8 mouse cellular contexts compared by ENCODE assay signal in the genomic region with DNA sequence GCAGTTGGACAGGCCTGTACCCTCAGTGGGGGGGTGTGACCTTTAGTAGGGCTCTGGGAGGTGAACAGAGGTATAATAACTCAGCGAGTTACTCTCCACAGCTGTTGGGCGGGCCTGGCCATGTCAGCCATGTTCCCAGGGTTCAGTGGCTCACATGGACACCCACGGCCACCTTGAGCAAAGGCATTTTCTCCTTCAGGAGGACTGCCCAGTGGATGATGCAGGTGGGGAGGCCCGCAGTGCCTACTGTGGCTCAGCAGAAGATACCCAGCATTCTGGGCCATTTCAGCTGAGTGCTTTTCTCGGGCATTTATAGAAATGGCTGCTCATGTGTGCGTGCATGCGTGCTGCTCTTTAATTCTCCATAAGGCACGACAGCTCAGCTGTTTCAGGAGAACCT. TPM values are rescaled to one million over a fixed set of nuclear protein-coding genes. Genes with fewer than 3 reads are reported as not detected.
DNase-seq lines count a peak whose midpoint lies in the region; ATAC-seq and TF ChIP-seq lines count a peak whose summit lies in the region.

No protein-coding gene starts in this region.

- no peak for ATAC-seq in hindbrain, embryonic 13.5 days (ENCODE audit: low FRiP score)
- no peak for ATAC-seq in hindbrain, embryonic 12.5 days (ENCODE audit: low FRiP score)
- no peak for ATAC-seq in kidney, embryonic 16.5 days (ENCODE audit: low FRiP score, low TSS enrichment)

- H3K9ac ChIP-seq in hindbrain, embryonic 13.5 days, result no peak overlapping the region
- H3K9ac ChIP-seq in hindbrain, embryonic 12.5 days, result no peak overlapping the region
- H3K9ac ChIP-seq in kidney, embryonic 16.5 days (replicated peaks; ENCODE audit: low read length), result no peak overlapping the region

- TF ChIP-seq POLR2A in bone marrow macrophage, adult 2 months (IDR thresholded peaks at IDR 0.05; ENCODE audit: borderline replicate concordance, low read depth, low read length), result no peak

- H3K27me3 ChIP-seq in hindbrain, embryonic 13.5 days, result peaks cover 44% of the 10 kb centered on the region
- peaks cover 39% of the 10 kb centered on the region for H3K27me3 ChIP-seq in hindbrain, embryonic 12.5 days
- no peaks in the 10 kb centered on the region for H3K27me3 ChIP-seq in kidney, embryonic 16.5 days (ENCODE audit: insufficient read depth, low read length)

- no peak overlapping the region for H3K4me3 ChIP-seq in hindbrain, embryonic 13.5 days
- H3K4me3 ChIP-seq in hindbrain, embryonic 12.5 days, result no peak overlapping the region
- H3K4me3 ChIP-seq in bone marrow macrophage, adult 2 months (ENCODE audit: insufficient read depth, low read length), result peak overlapping the region; percentile 85
- no peak overlapping the region for H3K4me3 ChIP-seq in kidney, embryonic 16.5 days (ENCODE audit: low read length)

- H3K4me2 ChIP-seq in hindbrain, embryonic 13.5 days, result peak overlapping the region; percentile 98
- no peak overlapping the region for H3K4me2 ChIP-seq in hindbrain, embryonic 12.5 days (replicated peaks)
- H3K4me2 ChIP-seq in kidney, embryonic 16.5 days (replicated peaks; ENCODE audit: low read depth, low read length), result peak overlapping the region; percentile 96; the same call in 1 of the 2 replicates

- no peaks in the 10 kb centered on the region for H3K36me3 ChIP-seq in hindbrain, embryonic 13.5 days
- no peaks in the 10 kb centered on the region for H3K36me3 ChIP-seq in hindbrain, embryonic 12.5 days
- H3K36me3 ChIP-seq in kidney, embryonic 16.5 days (ENCODE audit: insufficient read depth, low read length), result no peaks in the 10 kb centered on the region

- WGBS in hindbrain, embryonic 13.5 days, result 79% methylated on average over 8 of the region's 8 CpGs
- WGBS in hindbrain, embryonic 12.5 days, result 72% methylated on average over 8 of the region's 8 CpGs
- WGBS in kidney, embryonic 16.5 days, result 75% methylated on average over 8 of the region's 8 CpGs

- peaks cover 20% of the 10 kb centered on the region for H3K4me1 ChIP-seq in hindbrain, embryonic 13.5 days (replicated peaks)
- H3K4me1 ChIP-seq in hindbrain, embryonic 12.5 days, result peaks cover 14% of the 10 kb centered on the region
- H3K4me1 ChIP-seq in bone marrow macrophage, adult 2 months (ENCODE audit: control insufficient read depth, insufficient read depth, low read length), result peaks cover 42% of the 10 kb centered on the region
- H3K4me1 ChIP-seq in kidney, embryonic 16.5 days (ENCODE audit: insufficient read depth, low read length), result peaks cover 8% of the 10 kb centered on the region

- no peaks in the 10 kb centered on the region for H3K9me3 ChIP-seq in hindbrain, embryonic 13.5 days
- H3K9me3 ChIP-seq in hindbrain, embryonic 12.5 days (replicated peaks), result no peaks in the 10 kb centered on the region
- H3K9me3 ChIP-seq in kidney, embryonic 16.5 days (ENCODE audit: low read length), result no peaks in the 10 kb centered on the region

- peak; percentile 37 for DNase-seq in 3134 (ENCODE audit: extremely low read depth, insufficient read length, low spot score)
- DNase-seq in B cell, adult 2 months, result no peak
- no peak for DNase-seq in thymus, adult 18-20 months
- no peak for DNase-seq in urinary bladder, postnatal 25 days (ENCODE audit: low spot score)

- H3K27ac ChIP-seq in hindbrain, embryonic 13.5 days, result no peak overlapping the region
- no peak overlapping the region for H3K27ac ChIP-seq in hindbrain, embryonic 12.5 days
- H3K27ac ChIP-seq in bone marrow macrophage, adult 2 months (ENCODE audit: insufficient read depth, low read depth, low read length), result no peak overlapping the region
- no peak overlapping the region for H3K27ac ChIP-seq in kidney, embryonic 16.5 days (ENCODE audit: low read length)

- TF ChIP-seq CTCF in bone marrow macrophage, adult 2 months (IDR thresholded peaks at IDR 0.05; ENCODE audit: low read depth, low read length), result no peak

RNA-seq across cellular contexts. Expression of gene Klf9, which starts 2.5 kb away (rescaled TPM):
- polyA plus RNA-seq in hindbrain, embryonic 13.5 days (2015; fragmentation: Nextera tagmentation; extraction: Ambion mirVana), result 1.4 and 1.8 TPM in 2 replicates
- 1.6 and 2.1 TPM in 2 replicates for polyA plus RNA-seq in hindbrain, embryonic 12.5 days (2016; fragmentation: Nextera tagmentation; extraction: Ambion mirVana)
- 6.8 and 8.0 TPM in 2 replicates for polyA plus RNA-seq in bone marrow macrophage, adult 2 months (2012; ENCODE audit: insufficient read depth, insufficient read length, missing spikeins)
- polyA plus RNA-seq in kidney, embryonic 16.5 days (2015; fragmentation: Nextera tagmentation; extraction: Ambion mirVana), result 5.8 and 6.5 TPM in 2 replicates
